Mouse (Mus musculus) MEL (cell line): ENCODE data around the gene Slc25a44. TPM values are rescaled to one million over a fixed set of nuclear protein-coding genes. Genes with fewer than 3 reads are reported as not detected.
A peak's percentile ranks its signal among the peaks of the same experiment; 100 is the strongest.

Source experiments
- DNase-seq: peaks from one replicate; pipeline ENCODE4 v3.0.0; 2011; ENCODE audit warnings: low read depth, low spot score
- H3K27ac ChIP-seq: 2 replicates; pipeline ENCODE4 v1.5.1; 2012; ENCODE audit warnings: low read depth, mild to moderate bottlenecking, control low read depth, low read length, moderate library complexity; ENCODE audit not compliant: control insufficient read depth
- H3K27me3 ChIP-seq, 2 experiments: fragments of 150-350 bp in 1 of 2; sonication (generic) in 1 of 2; 2 replicates each; pipeline ENCODE4 v1.6.1; 2012; ENCODE audit warnings: low read length in 2 of 2, mild to moderate bottlenecking in 2 of 2, improper control_type of control experiment in 1 of 2, moderate library complexity in 1 of 2; ENCODE audit not compliant: insufficient read depth in 2 of 2, control insufficient read depth in 1 of 2
- H3K36me3 ChIP-seq, 2 experiments: 2 replicates each; pipeline ENCODE4 v1.6.1; 2012 to 2014; ENCODE audit warnings: low read length in 2 of 2, improper control_type of control experiment in 1 of 2, inconsistent platforms in 1 of 2, mild to moderate bottlenecking in 1 of 2; ENCODE audit not compliant: insufficient read depth in 2 of 2, control insufficient read depth in 1 of 2
- H3K4me1 ChIP-seq, 2 experiments: fragments of 150-350 bp in 1 of 2; sonication (generic) in 1 of 2; 2 replicates each; pipeline ENCODE4 v1.6.1; 2012; ENCODE audit warnings: low read length in 2 of 2, improper control_type of control experiment in 1 of 2, mild to moderate bottlenecking in 1 of 2; ENCODE audit not compliant: insufficient read depth in 2 of 2, control insufficient read depth in 1 of 2
- H3K4me3 ChIP-seq, 2 experiments: fragments of 150-350 bp in 1 of 2; sonication (generic) in 1 of 2; 2 replicates each; pipeline ENCODE4 v1.5.1; 2012; ENCODE audit warnings: low read depth in 2 of 2, low read length in 2 of 2, mild to moderate bottlenecking in 2 of 2, moderate library complexity in 2 of 2, control low read depth in 1 of 2, improper control_type of control experiment in 1 of 2; ENCODE audit not compliant: control insufficient read depth in 1 of 2, insufficient read depth in 1 of 2
- H3K79me2 ChIP-seq: 2 replicates; pipeline ENCODE4 v1.6.1; 2012; ENCODE audit warnings: mild to moderate bottlenecking, low read length, moderate library complexity; ENCODE audit not compliant: control insufficient read depth, poor library complexity, insufficient read depth
- H3K9ac ChIP-seq: 2 replicates; pipeline ENCODE4 v1.6.1; 2012; ENCODE audit warnings: low read depth, mild to moderate bottlenecking, control low read depth, low read length, moderate library complexity; ENCODE audit not compliant: control insufficient read depth, poor library complexity, severe bottlenecking
- H3K9me3 ChIP-seq: fragments of 150-350 bp; sonication (generic); replicated peaks from 2 replicates; pipeline ENCODE4 v1.6.1; 2012; ENCODE audit warnings: mild to moderate bottlenecking, low read length, improper control_type of control experiment, moderate library complexity; ENCODE audit not compliant: insufficient read depth
- BHLHE40 ChIP-seq: IDR thresholded peaks from 2 replicates; pipeline ENCODE4 v1.6.1; 2012; ENCODE audit warnings: low read depth, mild to moderate bottlenecking, inconsistent platforms, low read length, improper control_type of control experiment, borderline replicate concordance
- CHD1 ChIP-seq: IDR thresholded peaks from 2 replicates; pipeline ENCODE4 v1.6.1; 2012; ENCODE audit warnings: low read depth, mild to moderate bottlenecking, inconsistent platforms, low read length, improper control_type of control experiment
- CHD2 ChIP-seq: IDR thresholded peaks from 2 replicates; pipeline ENCODE4 v1.6.1; 2011; ENCODE audit warnings: low read length, improper control_type of control experiment
- CTCF ChIP-seq, 3 experiments: IDR thresholded peaks in 2 of 3; conservative IDR thresholded peaks in 1 of 3; 2 replicates each; pipeline ENCODE4 v1.5.1; 2011 to 2012; ENCODE audit warnings: low read length in 3 of 3, low read depth in 2 of 3, mild to moderate bottlenecking in 2 of 3, improper control_type of control experiment in 1 of 3, inconsistent platforms in 1 of 3, mixed read lengths in 1 of 3, moderate library complexity in 1 of 3; ENCODE audit not compliant: control insufficient read depth in 1 of 3, insufficient read depth in 1 of 3, poor library complexity in 1 of 3, severe bottlenecking in 1 of 3
- E2F4 ChIP-seq: IDR thresholded peaks from 2 replicates; pipeline ENCODE4 v1.6.1; 2011; ENCODE audit warnings: low read depth, low read length, improper control_type of control experiment, borderline replicate concordance
- ELF1 ChIP-seq: IDR thresholded peaks from 2 replicates; pipeline ENCODE4 v1.6.1; 2014; ENCODE audit warnings: low read depth, mild to moderate bottlenecking, inconsistent platforms, low read length, improper control_type of control experiment, moderate library complexity
- EP300 ChIP-seq, 2 experiments: IDR thresholded peaks; 2 replicates each; pipeline ENCODE4 v1.6.1; 2011; ENCODE audit warnings: improper control_type of control experiment in 2 of 2, low read length in 2 of 2, low read depth in 1 of 2, mild to moderate bottlenecking in 1 of 2
- ETS1 ChIP-seq: IDR thresholded peaks from 2 replicates; pipeline ENCODE4 v1.6.1; 2012; ENCODE audit warnings: low read depth, mild to moderate bottlenecking, inconsistent platforms, low read length, improper control_type of control experiment, moderate library complexity
- GABPA ChIP-seq: IDR thresholded peaks from 2 replicates; pipeline ENCODE4 v1.6.1; 2012; ENCODE audit warnings: low read depth, mild to moderate bottlenecking, inconsistent platforms, low read length, improper control_type of control experiment, moderate library complexity
- GATA1 ChIP-seq: IDR thresholded peaks from 2 replicates; pipeline ENCODE4 v1.6.1; 2011; ENCODE audit warnings: low read depth, low read length, improper control_type of control experiment
- HCFC1 ChIP-seq: IDR thresholded peaks from 2 replicates; pipeline ENCODE4 v1.6.1; 2012; ENCODE audit warnings: low read depth, mild to moderate bottlenecking, inconsistent platforms, low read length, improper control_type of control experiment, moderate library complexity
- JUND ChIP-seq: IDR thresholded peaks from 2 replicates; pipeline ENCODE4 v1.6.1; 2011; ENCODE audit warnings: low read depth, mild to moderate bottlenecking, improper control_type of control experiment, low read length
- KAT2A ChIP-seq: conservative IDR thresholded peaks from 2 replicates; pipeline ENCODE4 v1.6.1; 2012; ENCODE audit warnings: low read depth, low read length, improper control_type of control experiment, inconsistent platforms
- MAFK ChIP-seq: IDR thresholded peaks from 2 replicates; pipeline ENCODE4 v1.6.1; 2011; ENCODE audit warnings: low read depth, mild to moderate bottlenecking, low read length, improper control_type of control experiment, borderline replicate concordance
- MAX ChIP-seq: IDR thresholded peaks from 2 replicates; pipeline ENCODE4 v1.6.1; 2011; ENCODE audit warnings: low read length, improper control_type of control experiment
- MEF2A ChIP-seq: IDR thresholded peaks from 2 replicates; pipeline ENCODE4 v1.6.1; 2014; ENCODE audit warnings: low read depth, mild to moderate bottlenecking, inconsistent platforms, low read length, improper control_type of control experiment; ENCODE audit not compliant: poor library complexity, insufficient replicate concordance, severe bottlenecking; ENCODE audit errors: extremely low read depth
- MXI1 ChIP-seq: IDR thresholded peaks from 2 replicates; pipeline ENCODE4 v1.6.1; 2011; ENCODE audit warnings: mild to moderate bottlenecking, low read depth, low read length, improper control_type of control experiment
- MYB ChIP-seq: IDR thresholded peaks from 2 replicates; pipeline ENCODE4 v1.6.1; 2011; ENCODE audit warnings: mild to moderate bottlenecking, low read depth, low read length, improper control_type of control experiment
- NELFE ChIP-seq: IDR thresholded peaks from 2 replicates; pipeline ENCODE4 v1.6.1; 2011; ENCODE audit warnings: low read depth, low read length, improper control_type of control experiment
- POLR2A ChIP-seq, 2 experiments: IDR thresholded peaks; 2 replicates each; pipeline ENCODE4 v1.6.1; 2011 to 2012; ENCODE audit warnings: low read length in 2 of 2, mild to moderate bottlenecking in 2 of 2, control low read depth in 1 of 2, improper control_type of control experiment in 1 of 2, low read depth in 1 of 2, moderate library complexity in 1 of 2; ENCODE audit not compliant: control insufficient read depth in 1 of 2, insufficient read depth in 1 of 2, poor library complexity in 1 of 2
- POLR2AphosphoS5 ChIP-seq: IDR thresholded peaks from 2 replicates; pipeline ENCODE4 v1.6.1; 2012; ENCODE audit warnings: low read depth, borderline replicate concordance, mild to moderate bottlenecking, inconsistent platforms, low read length, moderate library complexity, mixed read lengths
- RAD21 ChIP-seq: IDR thresholded peaks from 2 replicates; pipeline ENCODE4 v1.6.1; 2011; ENCODE audit warnings: mild to moderate bottlenecking, low read depth, low read length, improper control_type of control experiment
- RCOR1 ChIP-seq: IDR thresholded peaks from 2 replicates; pipeline ENCODE4 v1.6.1; 2012; ENCODE audit warnings: low read depth, mild to moderate bottlenecking, inconsistent platforms, low read length, improper control_type of control experiment
- SIN3A ChIP-seq: IDR thresholded peaks from 2 replicates; pipeline ENCODE4 v1.6.1; 2012; ENCODE audit warnings: low read length, improper control_type of control experiment, inconsistent platforms
- SMC3 ChIP-seq: IDR thresholded peaks from 2 replicates; pipeline ENCODE4 v1.6.1; 2011; ENCODE audit warnings: low read depth, low read length, improper control_type of control experiment
- TAL1 ChIP-seq: IDR thresholded peaks from 2 replicates; pipeline ENCODE4 v1.6.1; 2012; ENCODE audit warnings: mild to moderate bottlenecking, inconsistent platforms, low read length, moderate library complexity, mixed read lengths
- TBP ChIP-seq: IDR thresholded peaks from 2 replicates; pipeline ENCODE4 v1.8.0; 2011; ENCODE audit warnings: low read depth, low read length, improper control_type of control experiment
- TCF12 ChIP-seq: IDR thresholded peaks from 2 replicates; pipeline ENCODE4 v1.6.1; 2014; ENCODE audit warnings: low read depth, mild to moderate bottlenecking, inconsistent platforms, low read length, improper control_type of control experiment, moderate library complexity
- UBTF ChIP-seq: IDR thresholded peaks from 2 replicates; pipeline ENCODE4 v1.6.1; 2012; ENCODE audit warnings: low read depth, mild to moderate bottlenecking, inconsistent platforms, low read length, improper control_type of control experiment, moderate library complexity, borderline replicate concordance; ENCODE audit not compliant: insufficient read depth
- USF1 ChIP-seq: IDR thresholded peaks from 2 replicates; pipeline ENCODE4 v1.6.1; 2014; ENCODE audit warnings: low read depth, mild to moderate bottlenecking, inconsistent platforms, low read length, improper control_type of control experiment, moderate library complexity
- USF2 ChIP-seq, 2 experiments: IDR thresholded peaks; 2 replicates each; pipeline ENCODE4 v1.6.1; 2011 to 2012; ENCODE audit warnings: improper control_type of control experiment in 2 of 2, low read length in 2 of 2, borderline replicate concordance in 1 of 2, inconsistent platforms in 1 of 2, low read depth in 1 of 2, mild to moderate bottlenecking in 1 of 2; ENCODE audit not compliant: insufficient read depth in 1 of 2
- ZC3H11A ChIP-seq: IDR thresholded peaks from 2 replicates; pipeline ENCODE4 v1.6.1; 2012; ENCODE audit warnings: low read depth, mild to moderate bottlenecking, inconsistent platforms, low read length, improper control_type of control experiment
- ZKSCAN1 ChIP-seq: IDR thresholded peaks from 2 replicates; pipeline ENCODE4 v1.6.1; 2012; ENCODE audit warnings: low read depth, mild to moderate bottlenecking, inconsistent platforms, low read length, improper control_type of control experiment, moderate library complexity
- ZMIZ1 ChIP-seq: IDR thresholded peaks from 2 replicates; pipeline ENCODE4 v1.6.1; 2012; ENCODE audit warnings: low read depth, mild to moderate bottlenecking, inconsistent platforms, low read length, improper control_type of control experiment, moderate library complexity
- ZNF384 ChIP-seq: IDR thresholded peaks from 2 replicates; pipeline ENCODE4 v1.6.1; 2012; ENCODE audit warnings: low read depth, mild to moderate bottlenecking, inconsistent platforms, low read length, improper control_type of control experiment
- polyA plus RNA-seq, 2 experiments: library from polyadenylated mRNA; stranded (reverse) in 1 of 2; unstranded in 1 of 2; fragments of >175 nt in 1 of 2; fragments of >200 nt in 1 of 2; gene quantifications; 2 replicates each; pipeline versions ENCODE4 v1.2.1 to v1.2.4; 2012; ENCODE audit warnings: low replicate concordance in 2 of 2, low read depth in 1 of 2; ENCODE audit not compliant: insufficient read length in 2 of 2, insufficient read depth in 1 of 2, missing spikeins in 1 of 2
- total RNA-seq: library from RNA; depleted of rRNA; stranded (reverse); fragments of 300-350 nt; gene quantifications from 2 replicates; pipeline ENCODE4 v1.2.3, GENCODE M21; 2012; rRNA removed

Gene Slc25a44
- total RNA-seq (26.2 and 30.5 TPM in 2 replicates), polyA plus RNA-seq (10 to 100 TPM in 1 of 2 experiments, not detected in 1; 34.6 TPM)

DNA sequence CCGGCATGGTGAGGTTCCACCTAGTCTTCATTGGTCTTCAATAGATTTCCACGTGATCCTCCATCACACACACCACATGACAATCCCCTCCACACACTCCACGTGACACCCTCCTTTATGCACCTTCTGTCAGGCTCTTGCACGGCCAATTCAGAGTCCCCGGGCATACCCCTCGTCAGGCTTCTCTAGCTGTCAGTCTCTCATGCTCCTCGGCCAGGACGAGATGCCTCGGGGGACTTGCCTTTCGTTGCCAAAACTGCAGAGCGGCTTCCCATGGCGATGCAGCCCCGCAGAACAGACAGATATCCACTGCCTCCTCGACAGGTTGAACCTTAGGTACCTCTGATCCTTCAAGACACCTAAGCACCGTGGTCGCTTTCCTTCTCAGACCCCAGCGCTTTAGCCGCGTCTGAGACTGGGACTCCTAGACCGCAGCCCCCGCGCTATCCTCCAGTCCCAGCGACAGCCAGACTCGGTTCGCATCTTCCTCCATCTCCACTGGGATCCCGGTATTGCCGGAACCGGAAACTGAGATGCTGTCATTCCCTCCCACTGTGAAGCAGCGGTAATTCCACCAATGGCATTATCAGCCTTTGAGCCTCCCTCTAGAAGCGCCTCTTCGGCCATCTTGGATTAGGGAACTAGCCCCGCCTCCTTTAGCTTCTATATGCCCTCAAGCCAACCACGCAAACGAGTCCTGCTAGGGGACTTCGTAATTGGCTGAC lies at the start of gene Slc25a44:
TSS of gene Slc25a44 (minus strand) at position 535 of the 725 bp plus-strand sequence.
- H3K9ac ChIP-seq = peak within 1 kb of the TSS; percentile 74
- H3K36me3 ChIP-seq = peaks cover 0 to 25% of the 10 kb centered on the region in 2 experiments; a peak in 2 of 4 replicates
- H3K4me3 ChIP-seq = peak within 1 kb of the TSS; percentile 73 to 88
- H3K9me3 ChIP-seq = no peaks in the 10 kb centered on the region
- peaks cover 23% of the 10 kb centered on the region for H3K79me2 ChIP-seq
- peak within 1 kb of the TSS; percentile 37 for H3K27ac ChIP-seq
- H3K27me3 ChIP-seq = no peaks in the 10 kb centered on the region
- DNase-seq = peak; percentile 100
- H3K4me1 ChIP-seq = peaks cover 15 to 35% of the 10 kb centered on the region in 2 experiments
- TF ChIP-seq ZNF384 (no peak), USF1 (peak; percentile 95), SIN3A (peak; percentile 96), TBP (peak; percentile 85), ZKSCAN1 (no peak), KAT2A (peak; percentile 81), CHD1 (no peak), BHLHE40 (0 out of 2 replicates have a peak, but pooled peaks have one; percentile 11), MAX (peak; percentile 98), GABPA (no peak), E2F4 (0 out of 2 replicates have a peak, but pooled peaks have one; percentile 33), JUND (no peak), HCFC1 (peak; percentile 97), UBTF (no peak), USF2 (IDR thresholded peaks at IDR 0.05; ENCODE audit: borderline replicate concordance in 1 of 2, insufficient read depth in 1 of 2, low read depth in 1 of 2, low read length in 2 of 2) (peak; percentile 78 to 92), NELFE (peak; percentile 88), TCF12 (peak; percentile 51; the same call in 1 of the 2 replicates), MXI1 (peak; percentile 99), RCOR1 (no peak), ELF1 (peak; percentile 82), ETS1 (peak; percentile 26; the same call in 1 of the 2 replicates), ZMIZ1 (no peak; the same call in 1 of the 2 replicates), MYB (no peak), CHD2 (no peak; the same call in 1 of the 2 replicates), MAFK (no peak), GATA1 (peak; percentile 15; the same call in 1 of the 2 replicates), RAD21 (no peak), MEF2A (no peak), EP300 (IDR thresholded peaks at IDR 0.05; ENCODE audit: low read depth in 1 of 2, low read length in 2 of 2) (no peak), POLR2AphosphoS5 (no peak), CTCF (IDR thresholded peaks at IDR 0.05 in 2 of 3, conservative IDR thresholded peaks at IDR 0.05 in 1 of 3; ENCODE audit: control insufficient read depth in 1 of 3, insufficient read depth in 1 of 3, low read depth in 2 of 3, low read length in 3 of 3, poor library complexity in 1 of 3, severe bottlenecking in 1 of 3) (no peak), POLR2A (IDR thresholded peaks at IDR 0.05; ENCODE audit: control insufficient read depth in 1 of 2, insufficient read depth in 1 of 2, low read depth in 1 of 2, low read length in 2 of 2, poor library complexity in 1 of 2) (peak; percentile 80 to 97), SMC3 (no peak), TAL1 (no peak), ZC3H11A (no peak)
